Mouse (Mus musculus) C2C12 (cell line): Measurements from ENCODE around the gene Usp39.

Experiments
- CEBPB ChIP-seq: IDR thresholded peaks from one replicate; pipeline ENCODE4 v1.6.1; 2011; ENCODE audit warnings: low read depth, mild to moderate bottlenecking, control low read depth, moderate library complexity
- CTCF ChIP-seq: IDR thresholded peaks from one replicate; pipeline ENCODE4 v1.5.1; 2011; ENCODE audit not compliant: control insufficient read depth, insufficient read depth, insufficient read length

GRCm38 (mm10) chr6:72275527-72275926 is 69.5 kb downstream of the Usp39 start:
- TF ChIP-seq CTCF, result no peak
- no peak for TF ChIP-seq CEBPB
